Mouse (Mus musculus) adrenal gland, postnatal 4 days (tissue): Measurements from ENCODE around the gene Prune2. TPM values are rescaled to one million over a fixed set of nuclear protein-coding genes. Genes with fewer than 3 reads are reported as not detected.

Experiments used
- DNase-seq, 2 experiments: peaks; one replicate each; pipeline ENCODE4 v3.0.0; 2021 to 2022; ENCODE audit warnings: low spot score in 2 of 2, mixed read lengths in 2 of 2
- total RNA-seq, 2 experiments: library from RNA; stranded (reverse); gene quantifications; 2 replicates each; pipeline ENCODE4 v1.2.3; 2021

The Prune2 gene
- total RNA-seq, 2 experiments from 2014 or later, result 20.3 to 22.9 TPM

DNA sequence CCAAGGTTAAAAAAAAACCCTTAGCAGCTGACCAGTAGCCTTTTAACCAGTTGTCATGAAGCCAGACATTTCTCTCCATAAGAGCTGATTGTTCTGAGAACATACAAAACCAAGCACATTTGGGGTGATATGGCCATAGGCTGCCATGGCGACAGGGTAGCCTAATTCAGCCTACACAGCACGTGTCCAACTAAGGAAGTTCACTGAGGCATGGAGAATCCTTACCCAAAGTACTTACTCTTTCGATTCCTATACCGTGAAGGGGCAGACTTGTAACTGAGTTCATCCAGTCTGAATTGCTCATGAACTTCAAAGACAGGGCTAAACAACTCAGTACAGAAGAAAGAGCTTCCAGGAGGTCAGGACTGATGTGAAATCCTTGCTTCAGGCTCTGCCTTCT lies 299.6 kb downstream of the Prune2 start:
- no peak for DNase-seq

GRCm38 (mm10) chr19:17256388-17256787 lies 300.5 kb downstream of the Prune2 start:
- no peak for DNase-seq

DNA sequence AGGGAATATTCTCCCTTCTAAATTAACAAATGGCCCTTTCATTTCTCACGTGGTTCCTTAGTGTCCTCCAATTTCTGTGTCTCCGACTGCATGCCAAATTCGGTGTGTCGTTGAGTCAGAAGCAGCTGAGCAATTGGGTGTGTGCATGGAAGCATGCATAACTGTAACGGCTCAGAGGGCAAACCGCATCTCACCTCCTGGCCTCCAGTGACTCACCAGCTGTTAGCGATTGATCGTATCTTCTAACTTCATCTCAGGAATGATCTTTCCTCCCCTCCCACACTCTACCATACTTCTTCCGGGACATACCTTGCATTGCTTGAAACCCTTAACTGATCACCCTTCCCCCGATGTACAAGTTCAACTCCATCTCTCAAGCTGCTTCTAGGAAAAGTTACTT lies 300.9 kb downstream of the Prune2 start:
- no peak for DNase-seq

GRCm38 (mm10) chr19:17263181-17263580 lies 307.3 kb downstream of the Prune2 start:
- no peak for DNase-seq

GRCm38 (mm10) chr19:17263679-17264370 lies 307.9 kb downstream of the Prune2 start:
- DNase-seq, result no peak

GRCm38 (mm10) chr19:17264481-17265196 lies 308.7 kb downstream of the Prune2 start:
- DNase-seq, result no peak

- no peak for DNase-seq
Measured at GRCm38 (mm10) chr19:17268669-17269068, 312.8 kb downstream of the Prune2 start.

GRCm38 (mm10) chr19:17271179-17271622 lies 315.3 kb downstream of the Prune2 start:
- no peak for DNase-seq

- no peak for DNase-seq
Measured at GRCm38 (mm10) chr19:17272988-17273387, 317.1 kb downstream of the Prune2 start.

Other genes starting within 250 kb of the Prune2 start
- 10 to 100 TPM; 26.8 to 28.7 TPM for gene Vps13a, start 175.2 kb upstream of the Prune2 start, total RNA-seq
- not detected for gene Foxb2, start 82.3 kb upstream of the Prune2 start, total RNA-seq